Mouse (Mus musculus) lung, embryonic 14.5 days (tissue): ENCODE results near the gene Rnf144a. TPM values are rescaled to one million over a fixed set of nuclear protein-coding genes. Genes with fewer than 3 reads are reported as not detected.
"Not testable (repeated sequence)": the region's sequence is repeated elsewhere in the genome, so short reads cannot be mapped to it uniquely, and the experiment has no call there.

ENCODE experiments used
- ATAC-seq: fragments of 200-750 bp; cut with Nextera tagmentation; 2 replicates; pipeline ENCODE4 v1.8.0; 2017; ENCODE audit warnings: mild to moderate bottlenecking, moderate TSS enrichment, moderate library complexity; ENCODE audit not compliant: insufficient read depth
- DNase-seq: peaks from one replicate; pipeline ENCODE4 v3.0.0-alpha.2; 2015
- H3K27ac ChIP-seq: fragments of 300-500 bp; sonication (generic); 2 replicates; pipeline ENCODE4 v1.5.1; 2014; ENCODE audit warnings: low read depth, mild to moderate bottlenecking, moderate library complexity
- H3K27me3 ChIP-seq: fragments of 300-500 bp; sonication (generic); 2 replicates; pipeline ENCODE4 v1.6.1; 2014; ENCODE audit warnings: low read length, control low read depth; ENCODE audit not compliant: insufficient read depth
- H3K36me3 ChIP-seq: fragments of 300-500 bp; sonication (generic); 2 replicates; pipeline ENCODE4 v1.6.1; 2014; ENCODE audit warnings: control low read depth; ENCODE audit not compliant: insufficient read depth
- H3K4me1 ChIP-seq: fragments of 300-500 bp; sonication (generic); 2 replicates; pipeline ENCODE4 v1.6.1; 2014; ENCODE audit warnings: antibody characterized with exemption, control low read depth; ENCODE audit not compliant: insufficient read depth
- H3K4me2 ChIP-seq: fragments of 300-500 bp; sonication (generic); 2 replicates; pipeline ENCODE4 v1.6.1; 2014; ENCODE audit warnings: mild to moderate bottlenecking
- H3K4me3 ChIP-seq: fragments of 300-500 bp; sonication (generic); 2 replicates; pipeline ENCODE4 v1.5.1; 2014; ENCODE audit warnings: low read depth, low read length
- H3K9ac ChIP-seq: fragments of 300-500 bp; sonication (generic); 2 replicates; pipeline ENCODE4 v1.6.1; 2014
- H3K9me3 ChIP-seq: fragments of 300-500 bp; sonication (generic); 2 replicates; pipeline ENCODE4 v1.6.1; 2016; ENCODE audit warnings: low read depth, low read length, control low read depth
- CTCF ChIP-seq: IDR thresholded peaks from 2 replicates; pipeline ENCODE4 v1.5.1; 2016; ENCODE audit warnings: antibody characterized with exemption, low read depth
- WGBS: fragments of 180-500 bp; shearing (Covaris S2); extraction: QIAGEN DNeasy Blood & Tissue Kit; methylation state at CpG from one replicate; pipeline ENCODE4 v1.1.7; 2014; 5-methylcytosine and 5-hydroxymethylcytosine counted together
- polyA plus RNA-seq: library from polyadenylated mRNA; unstranded; fragments of >200 nt; fragmentation: Nextera tagmentation; extraction: Ambion mirVana; gene quantifications from 2 replicates; pipeline ENCODE4 v1.2.1, GENCODE M21; 2014

Rnf144a gene
- polyA plus RNA-seq, 1 experiment from 2014 or later: 46.9 TPM

DNA sequence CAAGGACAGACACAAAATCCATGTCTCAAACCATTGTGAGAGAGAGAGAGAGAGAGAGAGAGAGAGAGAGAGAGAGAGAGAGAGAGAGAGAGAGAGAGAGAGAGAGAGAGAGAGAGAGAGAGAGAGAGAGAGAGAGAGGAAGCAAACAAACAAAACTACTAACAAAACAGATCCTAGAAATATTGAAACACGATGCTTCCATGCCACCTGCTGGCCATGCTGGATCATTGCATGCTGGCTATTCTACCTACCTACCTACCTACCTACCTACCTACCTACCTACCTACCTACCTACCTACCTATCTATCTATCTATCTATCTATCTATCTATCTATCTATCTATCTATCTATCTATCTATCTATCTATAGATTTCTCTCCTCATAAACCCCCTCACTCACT lies 119.1 kb downstream of the Rnf144a start:
- not testable (repeated sequence) for H3K4me1 ChIP-seq, H3K9me3 ChIP-seq, H3K4me2 ChIP-seq, H3K36me3 ChIP-seq, H3K4me3 ChIP-seq, H3K27me3 ChIP-seq, H3K27ac ChIP-seq, H3K9ac ChIP-seq, ATAC-seq
- TF ChIP-seq CTCF: peak; percentile 66
- 0% methylated on average over 1 of the region's 1 CpGs for WGBS
- DNase-seq: peak; percentile 59

GRCm38 (mm10) chr12:26289200-26289599 lies 125.9 kb downstream of the Rnf144a start:
- no peak for DNase-seq
- Histone ChIP-seq H3K4me2 (no peak overlapping the region), H3K27me3 (no peaks in the 10 kb centered on the region), H3K4me3 (no peak overlapping the region), H3K27ac (no peak overlapping the region), H3K36me3 (no peaks in the 10 kb centered on the region), H3K9ac (no peak overlapping the region), H3K4me1 (no peaks in the 10 kb centered on the region), H3K9me3 (no peaks in the 10 kb centered on the region)
- no peak for TF ChIP-seq CTCF
- WGBS: 75% methylated on average over 2 of the region's 2 CpGs
- ATAC-seq: no peak

GRCm38 (mm10) chr12:26288347-26288746 lies 126.7 kb downstream of the Rnf144a start:
- H3K9ac ChIP-seq: no peak overlapping the region
- H3K4me1 ChIP-seq: no peaks in the 10 kb centered on the region
- no peak overlapping the region for H3K4me3 ChIP-seq
- ATAC-seq (no peak), DNase-seq (no peak)
- no peak overlapping the region for H3K4me2 ChIP-seq
- no peak overlapping the region for H3K27ac ChIP-seq
- TF ChIP-seq CTCF: no peak
- no peaks in the 10 kb centered on the region for H3K36me3 ChIP-seq
- no peaks in the 10 kb centered on the region for H3K27me3 ChIP-seq
- WGBS: 68% methylated on average over 1 of the region's 1 CpGs
- no peaks in the 10 kb centered on the region for H3K9me3 ChIP-seq

DNA sequence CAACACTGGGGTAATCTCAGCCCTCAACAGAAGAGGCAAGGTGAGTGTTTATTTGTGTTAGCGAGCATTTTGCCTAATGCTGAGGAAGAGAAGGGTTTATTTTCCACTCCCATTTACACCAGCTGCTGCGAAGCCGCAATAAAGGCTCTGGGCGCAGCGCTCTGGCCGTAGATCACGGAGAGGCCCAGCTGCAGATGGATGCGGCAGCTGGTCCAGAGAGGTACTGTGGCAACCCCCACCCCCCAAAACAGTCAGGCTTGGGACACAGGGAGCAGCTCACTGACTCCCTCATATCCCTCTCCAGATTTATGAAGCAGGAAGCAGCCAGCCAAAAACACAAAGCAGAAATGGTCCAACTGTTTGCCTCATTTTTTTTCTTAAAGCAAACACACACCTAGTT lies 129.1 kb downstream of the Rnf144a start:
- Histone ChIP-seq H3K9ac (no peak overlapping the region), H3K4me2 (no peak overlapping the region), H3K36me3 (no peaks in the 10 kb centered on the region), H3K27me3 (no peaks in the 10 kb centered on the region), H3K4me1 (no peaks in the 10 kb centered on the region), H3K27ac (no peak overlapping the region), H3K9me3 (no peaks in the 10 kb centered on the region), H3K4me3 (no peak overlapping the region)
- no peak for ATAC-seq
- TF ChIP-seq CTCF: no peak
- 51% methylated on average over 8 of the region's 8 CpGs for WGBS
- DNase-seq: no peak

DNA sequence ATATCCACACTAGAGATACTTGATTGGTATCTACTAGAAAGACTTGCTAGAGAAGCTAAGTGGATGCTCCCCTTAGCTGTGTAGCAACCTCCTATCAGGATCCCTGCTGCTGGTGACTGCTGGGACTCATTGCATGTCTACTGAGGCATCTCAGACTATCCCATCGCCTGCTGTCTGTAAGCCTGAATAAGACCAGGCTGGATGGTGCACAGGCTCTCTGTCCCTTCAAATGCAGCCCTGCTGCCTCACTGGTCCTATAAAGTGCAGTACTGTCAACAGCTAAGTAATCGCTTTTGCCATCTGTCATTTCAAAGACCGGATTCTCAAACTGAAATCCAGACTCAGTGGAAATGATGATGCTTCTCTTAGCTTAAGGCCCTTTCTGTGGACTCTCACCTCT lies 129.6 kb downstream of the Rnf144a start:
- H3K27me3 ChIP-seq: no peaks in the 10 kb centered on the region
- DNase-seq (no peak), ATAC-seq (no peak)
- H3K4me1 ChIP-seq: no peaks in the 10 kb centered on the region
- no peak overlapping the region for H3K9ac ChIP-seq
- H3K27ac ChIP-seq: no peak overlapping the region
- H3K4me3 ChIP-seq: no peak overlapping the region
- TF ChIP-seq CTCF: no peak
- H3K36me3 ChIP-seq: no peaks in the 10 kb centered on the region
- no peaks in the 10 kb centered on the region for H3K9me3 ChIP-seq
- no peak overlapping the region for H3K4me2 ChIP-seq
- WGBS: 71% methylated on average over 3 of the region's 3 CpGs

DNA sequence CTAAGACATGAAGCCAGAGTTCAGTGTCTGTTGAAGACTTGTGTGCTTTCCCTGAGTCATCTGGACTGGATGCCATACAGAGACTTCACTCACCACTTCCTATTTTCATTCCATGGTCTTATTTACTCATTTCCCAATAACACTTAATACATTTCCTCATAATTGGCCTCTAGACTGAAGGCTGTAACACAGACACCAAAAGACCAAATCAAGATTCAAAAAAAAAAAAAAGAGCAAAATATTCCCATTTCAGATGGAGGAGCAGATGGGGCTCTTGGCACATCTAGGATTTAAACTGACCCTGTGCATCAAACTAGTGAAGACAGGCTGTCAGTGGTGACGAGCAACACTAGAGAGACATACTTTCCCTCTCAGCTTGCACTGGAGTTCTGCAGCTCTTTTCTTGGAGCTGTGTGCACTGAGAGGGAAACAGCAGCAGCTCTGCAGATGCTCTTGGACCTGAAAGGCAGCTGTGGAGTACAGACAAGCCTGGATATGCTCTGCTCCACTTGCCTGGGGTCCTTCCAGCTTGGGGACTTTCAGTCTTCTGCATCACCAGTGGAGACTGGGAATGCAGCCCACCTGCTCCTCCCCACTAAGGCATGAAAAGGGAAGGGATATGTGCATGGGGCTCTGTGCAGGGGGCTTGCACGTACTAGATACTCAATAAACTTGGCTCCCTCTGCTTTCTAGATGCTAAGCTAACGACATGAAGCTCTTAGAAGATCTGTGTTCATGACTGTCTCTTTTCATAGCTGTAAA lies 134.2 kb downstream of the Rnf144a start:
- H3K4me2 ChIP-seq: no peak overlapping the region
- DNase-seq (peak; percentile 51), ATAC-seq (peak; percentile 65)
- 59% methylated on average over 3 of the region's 3 CpGs for WGBS
- H3K9me3 ChIP-seq: no peaks in the 10 kb centered on the region
- TF ChIP-seq CTCF: no peak
- H3K4me1 ChIP-seq: no peaks in the 10 kb centered on the region
- no peak overlapping the region for H3K9ac ChIP-seq
- H3K27ac ChIP-seq: no peak overlapping the region
- no peaks in the 10 kb centered on the region for H3K36me3 ChIP-seq
- H3K4me3 ChIP-seq: no peak overlapping the region
- H3K27me3 ChIP-seq: no peaks in the 10 kb centered on the region

- no peak overlapping the region for H3K4me2 ChIP-seq
- H3K27me3 ChIP-seq: no peaks in the 10 kb centered on the region
- no peak overlapping the region for H3K27ac ChIP-seq
- no peak overlapping the region for H3K9ac ChIP-seq
- peak; percentile 73 for TF ChIP-seq CTCF
- H3K9me3 ChIP-seq: no peaks in the 10 kb centered on the region
- ATAC-seq (peak; percentile 52), DNase-seq (peak; percentile 91)
- H3K4me3 ChIP-seq: no peak overlapping the region
- H3K4me1 ChIP-seq: no peaks in the 10 kb centered on the region
- WGBS: 42% methylated on average over 7 of the region's 7 CpGs
- no peaks in the 10 kb centered on the region for H3K36me3 ChIP-seq
These were observed 137.9 kb downstream of the Rnf144a start for GRCm38 (mm10) chr12:26277002-26277669.
